ENCODE assay signal across 26 mouse cellular contexts in the genomic region with DNA sequence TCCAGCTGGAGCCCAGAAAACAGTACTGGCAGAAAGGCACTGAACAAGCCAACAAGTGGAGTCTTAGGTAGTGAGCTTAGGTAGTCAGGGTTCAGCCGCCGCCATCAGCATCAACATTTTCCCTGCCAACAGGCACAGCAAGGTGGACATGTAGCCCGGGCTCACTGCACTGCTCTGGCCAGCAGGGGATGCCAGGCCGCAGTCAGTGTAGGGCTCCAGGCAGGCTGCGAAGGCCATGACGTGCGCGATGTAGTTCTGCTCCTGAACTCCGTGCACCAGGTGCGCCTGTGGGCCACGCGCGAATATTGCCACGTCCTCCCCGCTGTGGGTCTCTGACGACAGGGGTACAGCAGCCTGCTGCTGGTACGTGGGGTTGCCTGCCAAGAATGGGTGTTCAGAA. TPM values are rescaled to one million over a fixed set of nuclear protein-coding genes. Genes with fewer than 3 reads are reported as not detected.
DNase-seq lines count a peak whose midpoint lies in the region; ATAC-seq and TF ChIP-seq lines count a peak whose summit lies in the region.
"Had no signal": no experiment of that assay in that cellular context is flagged by ENCODE, and none has a peak within 500 bp of the region (broad histone marks: within the 10 kb centered on the region; RNA-seq: fewer than 3 reads in every experiment).

No protein-coding gene starts in this region.

- peak; percentile 52; the same call in 1 of the 2 replicates for ATAC-seq in hindbrain, embryonic 12.5 days (ENCODE audit: low FRiP score)
- ATAC-seq in hindbrain, embryonic 16.5 days: no peak
- no peak for ATAC-seq in lung, postnatal 0 days
- ATAC-seq: activated CD4-positive, CD25-positive, alpha-beta regulatory T cell, adult 4 months; midbrain, embryonic 13.5 days had no signal

- no peak overlapping the region for H3K9ac ChIP-seq in hindbrain, embryonic 12.5 days
- H3K9ac ChIP-seq in hindbrain, embryonic 16.5 days (ENCODE audit: low read depth, low read length): no peak overlapping the region
- H3K9ac ChIP-seq in lung, postnatal 0 days (replicated peaks; ENCODE audit: low read depth): no peak overlapping the region
- H3K9ac ChIP-seq: embryonic facial prominence, embryonic 15.5 days; heart, embryonic 15.5 days; lung, embryonic 15.5 days; midbrain, embryonic 13.5 days had no signal

- peak; percentile 41 for TF ChIP-seq CTCF in lung, postnatal 0 days (IDR thresholded peaks at IDR 0.05)

- no peak overlapping the region for H3K4me2 ChIP-seq in hindbrain, embryonic 12.5 days (replicated peaks)
- H3K4me2 ChIP-seq in hindbrain, embryonic 16.5 days (ENCODE audit: low read length): no peak overlapping the region
- H3K4me2 ChIP-seq in lung, postnatal 0 days (replicated peaks; ENCODE audit: low read depth, low read length): no peak overlapping the region
- H3K4me2 ChIP-seq: embryonic facial prominence, embryonic 15.5 days; heart, embryonic 15.5 days; lung, embryonic 15.5 days; midbrain, embryonic 13.5 days had no signal

- no peak for TF ChIP-seq EP300 in lung, postnatal 0 days (IDR thresholded peaks at IDR 0.05)

- H3K4me1 ChIP-seq in hindbrain, embryonic 12.5 days: no peaks in the 10 kb centered on the region
- no peaks in the 10 kb centered on the region for H3K4me1 ChIP-seq in hindbrain, embryonic 16.5 days (ENCODE audit: control insufficient read depth, insufficient read depth, low read depth, low read length)
- no peaks in the 10 kb centered on the region for H3K4me1 ChIP-seq in lung, postnatal 0 days (ENCODE audit: insufficient read depth, low read depth, low read length)
- H3K4me1 ChIP-seq: embryonic facial prominence, embryonic 15.5 days; forebrain, embryonic 10.5 days; heart, embryonic 15.5 days; lung, embryonic 15.5 days; midbrain, embryonic 13.5 days had no signal

- no peaks in the 10 kb centered on the region for H3K36me3 ChIP-seq in hindbrain, embryonic 12.5 days
- no peaks in the 10 kb centered on the region for H3K36me3 ChIP-seq in hindbrain, embryonic 16.5 days (ENCODE audit: control insufficient read depth, insufficient read depth, low read length)
- H3K36me3 ChIP-seq in lung, postnatal 0 days (ENCODE audit: insufficient read depth, low read length): no peaks in the 10 kb centered on the region
- H3K36me3 ChIP-seq: embryonic facial prominence, embryonic 15.5 days; forebrain, embryonic 10.5 days; heart, embryonic 15.5 days; lung, embryonic 15.5 days; midbrain, embryonic 13.5 days had no signal

- H3K27me3 ChIP-seq in hindbrain, embryonic 12.5 days: no peaks in the 10 kb centered on the region
- no peaks in the 10 kb centered on the region for H3K27me3 ChIP-seq in hindbrain, embryonic 16.5 days (replicated peaks; ENCODE audit: control insufficient read depth, insufficient read depth, low read length)
- no peaks in the 10 kb centered on the region for H3K27me3 ChIP-seq in lung, postnatal 0 days (replicated peaks; ENCODE audit: insufficient read depth, low read length)
- H3K27me3 ChIP-seq: embryonic facial prominence, embryonic 15.5 days; heart, embryonic 15.5 days; lung, embryonic 15.5 days; midbrain, embryonic 13.5 days had no signal

- no peak overlapping the region for H3K27ac ChIP-seq in hindbrain, embryonic 12.5 days
- H3K27ac ChIP-seq in hindbrain, embryonic 16.5 days (ENCODE audit: low read depth, low read length): no peak overlapping the region
- no peak overlapping the region for H3K27ac ChIP-seq in lung, postnatal 0 days (ENCODE audit: low read length)
- H3K27ac ChIP-seq: embryonic facial prominence, embryonic 15.5 days; forebrain, embryonic 10.5 days; heart, embryonic 15.5 days; lung, embryonic 15.5 days; midbrain, embryonic 13.5 days had no signal

- 66% methylated on average over 17 of the region's 17 CpGs for WGBS in hindbrain, embryonic 12.5 days
- WGBS in hindbrain, embryonic 16.5 days: 74% methylated on average over 17 of the region's 17 CpGs
- WGBS in lung, postnatal 0 days: 75% methylated on average over 17 of the region's 17 CpGs

- no peak overlapping the region for H3K4me3 ChIP-seq in hindbrain, embryonic 12.5 days
- no peak overlapping the region for H3K4me3 ChIP-seq in hindbrain, embryonic 16.5 days (ENCODE audit: low read length)
- H3K4me3 ChIP-seq in lung, postnatal 0 days (ENCODE audit: low read depth, low read length): no peak overlapping the region
- H3K4me3 ChIP-seq: embryonic facial prominence, embryonic 15.5 days; forebrain, embryonic 10.5 days; heart, embryonic 15.5 days; lung, embryonic 15.5 days; midbrain, embryonic 13.5 days; myocyte had no signal

- H3K9me3 ChIP-seq in hindbrain, embryonic 12.5 days (replicated peaks): no peaks in the 10 kb centered on the region; the same call in 1 of the 2 replicates
- no peaks in the 10 kb centered on the region for H3K9me3 ChIP-seq in hindbrain, embryonic 16.5 days (ENCODE audit: control insufficient read depth, low read length)
- H3K9me3 ChIP-seq in lung, postnatal 0 days (ENCODE audit: low read length): no peaks in the 10 kb centered on the region
- H3K9me3 ChIP-seq: embryonic facial prominence, embryonic 15.5 days; forebrain, embryonic 10.5 days; heart, embryonic 15.5 days; lung, embryonic 15.5 days; midbrain, embryonic 13.5 days had no signal

- DNase-seq in lung, postnatal 0 days (ENCODE audit: low spot score): no peak
- DNase-seq in lung, adult 18-20 months: no peak
- peak; percentile 54 for DNase-seq in ZHBTc4 (ENCODE audit: low read depth, low spot score)
- DNase-seq in testis, postnatal 14 days (ENCODE audit: low spot score): peak; percentile 36
- DNase-seq in ovary, postnatal 10 days (ENCODE audit: low spot score): no peak
- DNase-seq: adrenal gland, postnatal 25 days; cerebellum, adult 11-12 months; cerebellum, postnatal 14 days; right cerebral cortex, postnatal 14 days; spleen, adult 18-20 months had no signal

RNA-seq across cellular contexts. Expression of a gene that starts 2.8 kb away (rescaled TPM):
- polyA plus RNA-seq in hindbrain, embryonic 12.5 days (2016; fragmentation: Nextera tagmentation; extraction: Ambion mirVana): not detected in 2 replicates
- polyA plus RNA-seq in hindbrain, embryonic 16.5 days (2015; fragmentation: Nextera tagmentation; extraction: Ambion mirVana): not detected in 2 replicates
- polyA plus RNA-seq in lung, postnatal 0 days (2015; fragmentation: Nextera tagmentation; extraction: Ambion mirVana): 0.06 TPM in 1 of 2 replicates, not detected in the other
- polyA plus RNA-seq: activated CD4-positive, CD25-positive, alpha-beta regulatory T cell, adult 4 months; embryonic facial prominence, embryonic 15.5 days; forebrain, embryonic 10.5 days; heart, embryonic 15.5 days; hindbrain, embryonic 11.5 days; intestine, embryonic 14.5 days; kidney, embryonic 16.5 days; liver, adult 2 months; lung, embryonic 15.5 days; midbrain, embryonic 13.5 days; myocyte; neural tube, embryonic 14.5 days; urinary bladder, adult 2 months had no signal

RNA-seq across cellular contexts. Expression of a gene that starts 14.4 kb away (rescaled TPM):
- polyA plus RNA-seq in hindbrain, embryonic 12.5 days (2016; fragmentation: Nextera tagmentation; extraction: Ambion mirVana): not detected in 2 replicates
- not detected in 2 replicates for polyA plus RNA-seq in hindbrain, embryonic 16.5 days (2015; fragmentation: Nextera tagmentation; extraction: Ambion mirVana)
- polyA plus RNA-seq in lung, postnatal 0 days (2015; fragmentation: Nextera tagmentation; extraction: Ambion mirVana): not detected in 2 replicates
- polyA plus RNA-seq: activated CD4-positive, CD25-positive, alpha-beta regulatory T cell, adult 4 months; embryonic facial prominence, embryonic 15.5 days; forebrain, embryonic 10.5 days; gonadal fat pad, adult 2 months; heart, embryonic 15.5 days; hindbrain, embryonic 11.5 days; midbrain, embryonic 13.5 days; neural tube, embryonic 14.5 days had no signal

RNA-seq across cellular contexts. Expression of a gene that starts 37.8 kb away (rescaled TPM):
- not detected in 2 replicates for polyA plus RNA-seq in hindbrain, embryonic 12.5 days (2016; fragmentation: Nextera tagmentation; extraction: Ambion mirVana)
- polyA plus RNA-seq in hindbrain, embryonic 16.5 days (2015; fragmentation: Nextera tagmentation; extraction: Ambion mirVana): 0.09 TPM in 2 replicates
- polyA plus RNA-seq in lung, postnatal 0 days (2015; fragmentation: Nextera tagmentation; extraction: Ambion mirVana): not detected in 2 replicates
- polyA plus RNA-seq: activated CD4-positive, CD25-positive, alpha-beta regulatory T cell, adult 4 months; embryonic facial prominence, embryonic 15.5 days; forebrain, embryonic 10.5 days; heart, embryonic 15.5 days; hindbrain, embryonic 11.5 days; intestine, embryonic 14.5 days; kidney, embryonic 16.5 days; liver, adult 2 months; lung, embryonic 15.5 days; midbrain, embryonic 13.5 days; neural tube, embryonic 14.5 days; urinary bladder, adult 2 months had no signal

Comparison
In these comparisons a context has a peak if more than half of its experiments do, and no peak if none do; other contexts are left out.
1. DNase-seq: peak in ZHBTc4 (single experiment) and testis, postnatal 14 days (single experiment); none in lung, postnatal 0 days (single experiment), lung, adult 18-20 months (0 of 2) and ovary, postnatal 10 days (single experiment).